Mouse (Mus musculus) layer of hippocampus, adult 2 months (tissue): ENCODE measurements around the gene Zfp60. TPM values are rescaled to one million over a fixed set of nuclear protein-coding genes. Genes with fewer than 3 reads are reported as not detected.
"Not testable (repeated sequence)": the region's sequence is repeated elsewhere in the genome, so short reads cannot be mapped to it uniquely, and the experiment has no call there.

Experiments used
- DNase-seq, 2 experiments: peaks; one replicate each; pipeline ENCODE4 v3.0.0; 2022; ENCODE audit warnings: low spot score in 2 of 2
- H3K27ac ChIP-seq: fragments of 200-600 bp; 2 replicates; pipeline ENCODE4 v1.8.1; 2022
- H3K4me3 ChIP-seq: fragments of 200-600 bp; 2 replicates; pipeline ENCODE4 v1.8.1; 2022; ENCODE audit warnings: mild to moderate bottlenecking
- CTCF ChIP-seq: fragments of 200-600 bp; conservative IDR thresholded peaks from 2 replicates; pipeline ENCODE4 v1.8.1; 2022; ENCODE audit warnings: antibody characterized with exemption, mild to moderate bottlenecking, moderate library complexity
- total RNA-seq, 2 experiments: library from RNA; stranded (reverse); gene quantifications; 2 replicates each; pipeline ENCODE4 v1.2.3; 2021

The Zfp60 gene
- total RNA-seq, 2 experiments from 2014 or later: 37.5 to 38.6 TPM

DNA sequence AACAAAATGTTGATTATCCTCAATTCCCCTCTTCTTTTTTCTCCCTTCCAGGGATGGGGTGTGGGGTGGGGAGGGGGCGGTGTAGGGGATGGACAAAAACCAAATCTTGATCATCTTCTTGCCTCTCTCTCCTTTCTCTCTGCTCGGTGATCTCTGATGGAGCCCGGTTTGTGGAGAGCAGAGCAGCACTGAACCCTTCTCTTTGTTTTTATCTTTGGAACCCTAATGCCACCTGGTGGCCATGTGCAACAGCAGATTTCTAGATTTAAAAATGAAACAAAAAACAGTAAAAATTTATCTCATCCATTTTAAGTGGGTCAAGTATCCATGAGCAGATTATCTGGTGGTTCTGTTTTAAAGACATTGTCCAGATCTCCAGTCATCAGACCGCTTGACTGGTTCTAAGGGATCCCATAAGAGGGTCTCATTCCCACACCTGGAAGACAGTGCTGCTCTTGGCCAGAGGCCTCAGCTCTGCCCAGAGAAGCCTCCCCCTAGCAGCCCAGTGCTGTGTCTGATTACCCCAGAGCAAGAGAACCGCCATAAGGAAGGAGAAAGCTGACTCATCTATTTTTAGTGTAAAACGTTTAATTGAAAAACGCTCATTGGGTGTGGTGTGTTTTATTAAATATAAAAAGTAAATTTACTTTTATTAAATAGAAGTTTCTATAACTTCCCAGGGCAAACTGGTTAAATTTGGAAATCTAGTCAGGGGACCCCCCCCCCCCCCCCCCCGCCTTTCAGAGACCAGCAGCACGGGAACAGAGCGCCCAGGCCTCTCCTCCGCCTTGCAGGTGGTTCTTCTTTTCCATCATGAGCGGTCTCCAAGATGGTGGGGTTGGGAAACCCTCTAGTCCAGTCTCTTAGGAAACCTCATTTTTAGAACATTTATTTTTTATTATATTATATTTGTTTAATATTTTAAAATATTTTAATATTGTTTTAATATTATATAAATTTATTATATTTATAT lies 5.3 kb upstream of the Zfp60 start:
- H3K27ac ChIP-seq: peak overlapping the region; percentile 12; the same call in 1 of the 2 replicates
- TF ChIP-seq CTCF: peak; percentile 82
- no peak overlapping the region for H3K4me3 ChIP-seq
- DNase-seq: peak; percentile 35 to 58

- Histone ChIP-seq H3K4me3 (no peak overlapping the region), H3K27ac (no peak overlapping the region)
- no peak for TF ChIP-seq CTCF
- DNase-seq: no peak
Observed at GRCm38 (mm10) chr7:27727471-27727870, 3.7 kb upstream of the Zfp60 start.

- DNase-seq: no peak
- no peak for TF ChIP-seq CTCF
- Histone ChIP-seq H3K27ac (peak overlapping the region; percentile 95), H3K4me3 (peak overlapping the region; percentile 89)
Observed at GRCm38 (mm10) chr7:27731946-27732345, 757 bp downstream of the Zfp60 start.

DNA sequence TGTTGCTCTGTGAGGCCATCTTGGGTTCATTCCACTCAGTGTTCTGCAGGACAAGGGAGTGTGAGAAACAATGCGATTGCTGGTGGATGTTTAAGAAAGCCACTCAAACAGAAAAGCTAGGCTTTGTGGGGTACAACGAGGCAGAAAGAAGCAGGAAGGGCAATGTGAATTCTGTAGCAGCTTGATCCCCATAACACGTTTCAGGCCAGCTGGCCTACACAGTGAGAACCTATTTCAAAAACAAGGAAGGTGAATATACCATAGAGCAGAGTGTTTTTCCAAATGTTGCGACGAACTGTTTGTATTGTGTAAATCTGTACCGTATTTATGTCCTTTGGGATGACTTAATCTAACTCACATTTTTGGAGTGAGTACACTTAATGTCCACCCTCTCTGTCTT lies 1.3 kb downstream of the Zfp60 start:
- Histone ChIP-seq H3K4me3 (peak overlapping the region; percentile 89), H3K27ac (peak overlapping the region; percentile 95; the same call in 1 of the 2 replicates)
- TF ChIP-seq CTCF: no peak
- DNase-seq: no peak

GRCm38 (mm10) chr7:27735457-27735856 lies 4.3 kb downstream of the Zfp60 start:
- DNase-seq: no peak
- no peak overlapping the region for H3K27ac ChIP-seq
- no peak overlapping the region for H3K4me3 ChIP-seq
- no peak for TF ChIP-seq CTCF

GRCm38 (mm10) chr7:27756351-27757047 lies 25.3 kb downstream of the Zfp60 start:
- Histone ChIP-seq H3K27ac (no peak overlapping the region), H3K4me3 (no peak overlapping the region)
- no peak for DNase-seq
- TF ChIP-seq CTCF: no peak

DNA sequence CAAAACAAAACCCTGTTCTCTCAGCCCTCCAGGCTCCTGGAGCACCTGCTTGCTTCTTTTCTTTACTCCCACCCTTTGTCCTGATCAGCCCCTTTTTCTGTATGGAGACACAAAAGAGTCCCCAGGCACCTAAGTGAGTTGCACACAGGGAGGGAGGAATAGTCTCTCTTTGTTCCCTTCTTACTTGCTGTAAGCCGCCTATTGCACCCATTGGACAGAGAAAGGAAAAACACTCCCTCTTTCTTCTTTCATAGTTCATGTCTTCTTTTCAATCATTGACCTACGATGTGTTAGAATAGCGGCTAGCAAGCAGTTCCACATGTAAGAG lies 25.8 kb downstream of the Zfp60 start:
- no peak for DNase-seq
- no peak for TF ChIP-seq CTCF
- Histone ChIP-seq H3K4me3 (no peak overlapping the region), H3K27ac (no peak overlapping the region)

- Histone ChIP-seq H3K4me3 (no peak overlapping the region), H3K27ac (no peak overlapping the region)
- no peak for TF ChIP-seq CTCF
- no peak for DNase-seq
Observed at GRCm38 (mm10) chr7:27765176-27765886, 34.1 kb downstream of the Zfp60 start.

DNA sequence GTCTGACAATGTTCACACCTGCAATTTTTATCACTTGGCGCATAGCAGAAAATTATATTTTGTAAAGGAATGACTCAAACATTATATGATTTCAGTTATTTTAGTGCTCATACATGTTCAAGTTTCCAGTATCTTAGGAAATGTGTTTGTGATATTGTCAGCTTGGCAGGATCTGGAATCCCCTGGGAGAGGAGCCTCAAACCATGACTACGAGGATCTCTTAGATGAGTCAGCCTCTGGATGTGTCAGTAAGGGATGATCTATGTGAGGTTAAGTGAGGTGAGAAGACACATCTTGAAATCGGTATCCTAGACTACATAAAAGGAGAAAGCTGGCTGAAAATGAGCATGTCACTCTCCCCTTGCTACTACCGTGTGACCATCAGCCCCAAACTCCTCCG lies 58.1 kb downstream of the Zfp60 start:
- no peak overlapping the region for H3K27ac ChIP-seq
- DNase-seq: no peak
- no peak overlapping the region for H3K4me3 ChIP-seq
- TF ChIP-seq CTCF: no peak

DNA sequence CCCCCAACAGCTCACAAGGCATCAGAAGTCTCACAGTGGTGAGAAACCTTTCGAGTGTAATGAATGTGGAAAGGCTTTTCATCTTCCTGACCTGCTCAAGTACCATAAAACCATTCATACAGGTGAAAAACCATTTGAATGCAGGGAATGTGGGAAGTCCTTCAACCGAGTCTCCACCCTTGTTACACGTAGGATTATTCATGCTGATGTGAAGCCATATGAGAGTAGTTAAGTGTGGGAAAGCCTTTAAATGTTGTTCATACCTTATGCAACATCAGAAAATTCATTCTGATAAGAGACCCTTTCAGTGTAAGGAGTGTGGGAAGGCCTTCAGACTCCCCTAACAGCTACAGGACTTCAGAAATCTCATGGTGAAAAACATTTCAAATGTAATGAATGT lies 62.7 kb downstream of the Zfp60 start:
- H3K27ac ChIP-seq, H3K4me3 ChIP-seq, DNase-seq: not testable (repeated sequence)

DNA sequence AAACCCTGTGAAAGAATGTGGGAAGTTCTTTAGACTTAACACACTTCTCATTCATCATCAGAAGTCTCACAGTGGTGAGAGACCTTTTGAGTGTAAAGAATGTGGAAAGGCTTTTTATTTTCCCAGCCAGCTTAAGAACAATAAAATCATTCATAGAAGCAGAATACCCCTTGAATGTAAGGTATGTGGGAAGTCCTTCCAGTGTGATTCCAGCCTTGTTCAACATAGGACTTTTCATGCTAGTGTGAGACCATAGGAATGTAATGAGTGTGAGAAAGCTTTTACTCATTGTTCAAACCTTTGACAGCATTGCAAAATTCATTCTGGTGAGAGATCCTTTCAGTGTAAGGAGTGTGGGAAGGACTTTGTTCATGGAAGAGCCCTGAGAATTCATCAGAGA lies 63.4 kb downstream of the Zfp60 start:
- TF ChIP-seq CTCF: no peak
- no peak for DNase-seq
- H3K4me3 ChIP-seq: no peak overlapping the region
- H3K27ac ChIP-seq: no peak overlapping the region

GRCm38 (mm10) chr7:27797906-27798811 lies 67.0 kb downstream of the Zfp60 start:
- no peak for DNase-seq
- TF ChIP-seq CTCF: peak; percentile 47
- Histone ChIP-seq H3K4me3 (no peak overlapping the region), H3K27ac (no peak overlapping the region)

GRCm38 (mm10) chr7:27801137-27801536 lies 69.9 kb downstream of the Zfp60 start:
- DNase-seq: no peak

More at GRCm38 (mm10) chr7:27801137-27801536, 69.9 kb downstream of the Zfp60 start:
- H3K27ac ChIP-seq: no peak overlapping the region
- H3K4me3 ChIP-seq: no peak overlapping the region
- peak; percentile 70 for TF ChIP-seq CTCF
